Mouse (Mus musculus) right cerebral cortex, postnatal 10 days (tissue): ENCODE data around the gene Farp1.

ENCODE experiments used
- DNase-seq, 2 experiments: peaks; one replicate each; pipeline ENCODE4 v3.0.0; 2021; ENCODE audit warnings: low spot score in 2 of 2

The Farp1 gene

DNA sequence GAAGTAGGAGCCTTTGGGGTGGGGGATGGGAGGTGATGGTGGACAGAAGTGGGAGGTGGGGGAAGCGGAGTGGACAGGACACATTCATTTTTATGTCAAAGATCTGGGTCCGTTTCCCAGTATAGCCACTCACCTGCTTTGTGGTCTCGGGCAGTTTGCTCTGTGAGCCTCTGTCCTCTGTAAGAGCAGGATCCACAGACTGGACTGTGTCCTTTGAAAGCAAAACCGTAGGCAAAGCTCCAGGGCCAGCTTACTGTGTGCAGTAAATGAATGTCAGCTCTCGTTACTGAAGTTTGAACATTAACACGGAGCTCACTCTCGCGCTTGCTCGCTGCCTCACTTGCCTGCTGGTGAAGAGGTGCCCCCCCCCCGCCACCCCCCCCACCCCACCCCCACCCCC, 110.7 kb downstream of the Farp1 start:
- DNase-seq = peak in 1 of 2 experiments; percentile 52

DNA sequence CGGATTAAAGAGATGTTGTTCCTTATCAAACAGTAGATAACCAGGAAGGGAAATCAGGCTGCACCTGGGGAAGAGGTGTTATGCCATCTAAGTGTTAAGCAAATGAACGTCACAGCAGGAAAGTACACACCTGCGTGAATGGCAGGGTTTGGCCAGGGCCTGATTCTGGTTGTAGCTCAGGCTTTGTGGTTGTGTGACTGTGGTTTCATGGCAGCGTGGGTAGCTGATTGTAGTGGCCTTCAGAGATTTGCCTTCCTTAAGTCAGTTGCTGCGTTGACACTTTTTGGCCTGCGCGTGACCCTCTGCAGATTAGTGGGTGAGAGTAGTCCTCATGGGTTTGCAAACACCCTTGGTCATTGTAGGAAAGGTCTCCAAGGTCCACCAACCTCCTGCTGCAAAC, 111.2 kb downstream of the Farp1 start:
- no peak for DNase-seq

GRCm38 (mm10) chr14:121147026-121147425, 112.0 kb downstream of the Farp1 start:
- DNase-seq = no peak

DNA sequence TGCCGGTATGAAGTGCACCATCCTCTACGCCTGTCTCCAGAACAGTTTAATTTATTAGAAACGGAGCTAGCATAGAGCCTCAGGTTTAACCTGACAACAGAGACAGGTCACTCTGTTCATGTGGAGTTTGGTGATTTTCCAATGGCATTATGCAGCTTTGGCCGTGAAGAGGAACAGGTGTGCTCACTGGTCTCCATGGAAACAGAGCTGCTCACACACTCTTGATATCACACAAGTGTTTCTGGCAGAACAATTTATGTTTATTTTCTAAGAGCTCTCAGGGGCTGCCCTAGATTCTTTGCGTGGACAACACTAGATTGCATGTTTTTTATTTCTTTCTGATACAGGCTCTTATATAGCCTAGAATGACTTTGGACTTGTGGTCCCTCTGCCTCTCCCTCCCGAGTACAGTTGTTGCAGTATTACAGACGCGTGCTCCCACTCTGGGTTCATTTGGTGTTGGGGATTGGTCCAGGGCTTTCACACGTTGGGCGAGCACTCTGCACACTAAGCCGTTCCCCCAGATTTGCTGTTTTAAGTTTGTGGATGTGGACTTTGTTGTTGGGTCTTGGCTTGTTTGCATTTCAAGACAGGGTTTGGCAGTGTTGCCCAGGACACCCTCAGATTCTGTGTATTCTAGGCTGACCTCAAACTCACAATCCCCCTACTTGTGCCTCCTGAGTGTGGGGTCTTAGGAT, 113.2 kb downstream of the Farp1 start:
- DNase-seq = no peak

DNA sequence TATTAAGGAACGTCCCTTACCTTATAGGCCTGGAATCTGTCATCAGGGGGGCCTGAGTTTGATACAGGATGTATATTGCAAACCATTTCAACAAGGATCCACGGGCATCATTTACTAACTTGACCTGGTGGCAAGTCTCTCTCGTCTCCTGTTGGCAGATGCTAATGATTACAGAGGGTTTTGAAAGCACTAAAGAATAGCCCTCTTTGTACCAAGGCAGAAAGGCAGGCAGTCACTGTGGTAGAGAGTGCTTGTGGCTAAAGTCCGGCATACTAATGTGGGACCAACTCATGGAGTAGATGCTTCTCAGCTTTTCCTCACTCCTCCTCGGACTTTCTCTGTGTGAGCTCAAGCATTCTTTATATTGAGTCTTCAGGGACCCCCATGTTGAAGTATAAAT, 115.0 kb downstream of the Farp1 start:
- DNase-seq = no peak

GRCm38 (mm10) chr14:121151837-121152236, 116.8 kb downstream of the Farp1 start:
- no peak for DNase-seq

- no peak for DNase-seq
These were observed 117.8 kb downstream of the Farp1 start for GRCm38 (mm10) chr14:121152771-121153170.

GRCm38 (mm10) chr14:121153260-121153659, 118.3 kb downstream of the Farp1 start:
- DNase-seq = no peak

- DNase-seq = no peak
These were observed 120.2 kb downstream of the Farp1 start for GRCm38 (mm10) chr14:121155173-121155572.

DNA sequence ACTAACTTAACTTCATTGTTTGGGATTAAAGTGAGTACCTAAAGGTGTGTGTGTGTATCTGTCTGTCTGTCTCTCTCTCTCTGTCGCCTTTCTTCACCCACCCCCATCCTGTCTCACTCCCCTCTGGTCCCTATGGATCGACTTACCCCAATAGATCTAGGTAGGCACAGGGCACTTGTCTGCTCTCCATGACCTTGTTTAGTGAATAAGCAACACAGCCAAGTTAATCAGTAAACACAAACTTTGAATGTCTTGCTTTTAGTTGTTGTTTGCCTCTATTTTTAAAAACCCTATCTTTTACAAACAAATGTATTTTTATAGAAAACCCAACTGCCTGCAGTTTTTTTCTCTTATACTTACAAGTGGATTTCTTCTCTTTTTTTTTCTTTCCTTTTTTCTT, 123.6 kb downstream of the Farp1 start:
- DNase-seq = no peak

- DNase-seq = no peak
These were observed 127.8 kb downstream of the Farp1 start for GRCm38 (mm10) chr14:121162822-121163221.

DNA sequence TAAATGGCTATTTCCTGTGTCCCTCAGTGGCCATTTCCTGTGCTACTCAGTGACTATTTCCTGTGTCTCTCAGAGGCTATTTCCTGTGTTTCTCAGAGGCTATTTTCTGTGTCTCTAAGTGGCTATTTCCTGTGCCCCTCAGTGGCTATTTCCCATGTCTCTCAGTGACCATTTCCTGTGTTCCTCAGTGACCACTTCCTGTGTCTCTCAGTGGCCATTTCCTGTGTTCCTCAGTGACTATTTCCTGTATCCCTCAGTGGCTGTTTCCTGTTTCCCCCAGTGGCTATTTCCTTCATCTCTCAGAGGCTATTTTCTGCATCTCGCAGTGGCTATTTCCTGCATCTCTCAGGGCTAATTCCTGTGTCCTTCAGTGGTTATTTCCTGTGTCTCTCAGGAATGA, 129.9 kb downstream of the Farp1 start:
- DNase-seq = no peak

DNA sequence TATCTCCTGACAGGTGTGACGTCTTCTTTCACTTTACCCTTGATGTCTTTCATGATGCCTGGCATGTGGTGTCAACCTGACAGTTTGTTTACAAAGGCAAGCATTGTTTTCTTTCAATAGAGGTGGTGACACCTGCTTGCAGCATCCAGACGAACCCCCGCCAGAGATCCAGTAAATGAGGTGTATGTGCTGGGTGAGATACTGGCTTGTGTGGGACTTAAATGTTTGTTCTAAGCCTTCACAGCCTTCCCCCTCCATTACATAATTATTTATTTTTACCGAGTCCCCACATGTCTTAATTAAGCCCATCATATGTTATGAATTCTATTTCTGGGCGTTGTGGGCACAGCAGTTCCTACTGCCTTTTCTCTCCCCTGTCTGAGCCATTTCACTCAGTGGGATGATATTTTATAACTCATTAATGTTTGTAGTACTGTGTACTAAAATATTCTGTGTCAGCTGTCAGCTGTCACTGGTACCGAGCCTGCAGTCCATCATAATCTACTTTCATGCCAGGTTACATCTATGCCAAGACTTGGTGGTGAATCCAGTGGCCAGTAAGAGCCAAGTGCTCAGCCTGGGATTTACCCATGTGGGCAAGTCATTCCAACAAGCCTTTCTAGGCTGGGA, 130.5 kb downstream of the Farp1 start:
- peak in 1 of 2 experiments; percentile 47 for DNase-seq

GRCm38 (mm10) chr14:121166038-121166436, 131.0 kb downstream of the Farp1 start:
- no peak for DNase-seq

DNA sequence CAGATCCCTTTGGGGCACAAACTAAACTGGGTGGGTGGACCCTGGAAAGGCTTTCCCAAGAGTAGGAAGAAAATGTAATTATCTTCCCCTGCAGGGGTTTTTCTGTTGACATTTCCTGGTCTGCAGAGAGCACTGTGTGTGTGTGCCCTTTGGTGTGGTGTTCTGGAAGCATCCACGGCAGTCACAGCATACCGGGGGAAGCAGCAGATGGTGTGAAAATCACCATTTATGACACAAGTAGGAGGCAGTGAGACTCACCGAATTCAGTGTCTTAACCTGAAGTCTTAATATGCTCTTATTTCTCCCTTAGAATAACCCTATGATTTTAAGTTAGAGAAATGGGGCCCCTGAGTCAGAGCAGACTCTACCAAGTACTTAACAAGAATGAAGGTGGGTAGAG, 133.7 kb downstream of the Farp1 start:
- DNase-seq = no peak

GRCm38 (mm10) chr14:121170321-121170720, 135.3 kb downstream of the Farp1 start:
- no peak for DNase-seq

GRCm38 (mm10) chr14:121172065-121173036, 137.4 kb downstream of the Farp1 start:
- DNase-seq = peak; percentile 70 to 83

DNA sequence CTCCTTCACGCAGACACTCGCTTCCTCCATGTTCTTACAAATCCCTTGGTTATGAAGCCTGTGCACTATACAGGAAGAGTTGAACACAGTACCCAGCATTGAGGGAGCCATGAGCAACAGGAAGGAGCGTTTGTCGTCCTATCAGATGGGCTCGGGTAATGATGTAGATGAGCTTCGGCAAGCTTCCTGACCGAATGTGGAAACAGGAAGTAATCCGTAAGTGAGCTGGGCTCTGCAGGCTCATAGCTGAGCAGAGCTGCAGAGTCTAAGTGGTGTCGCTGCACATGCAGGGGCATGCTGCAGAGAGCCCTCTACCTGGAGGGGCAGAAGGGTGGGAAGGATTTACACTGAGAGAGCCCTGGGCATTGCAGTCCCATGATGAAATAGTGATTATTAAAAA, 140.4 kb downstream of the Farp1 start:
- no peak for DNase-seq

DNA sequence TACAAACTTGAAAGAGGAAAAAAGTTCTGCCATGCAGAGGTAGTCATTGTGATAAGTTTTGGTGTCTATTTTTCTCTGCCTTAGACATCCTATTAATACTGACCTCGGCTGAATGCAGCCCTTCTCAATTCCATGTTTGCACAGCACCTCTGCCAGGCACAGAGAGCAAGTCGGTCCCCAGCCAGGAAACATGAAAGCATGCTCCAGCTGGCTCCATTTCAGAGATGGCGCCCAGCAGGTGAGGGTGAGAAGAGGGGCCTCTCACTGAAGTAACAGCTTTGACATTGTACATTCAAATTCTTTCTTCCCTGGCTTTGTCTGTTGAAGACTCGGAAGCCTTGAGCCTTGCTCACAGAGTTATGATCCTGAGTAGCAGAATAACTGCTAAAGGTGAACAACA, 140.9 kb downstream of the Farp1 start:
- DNase-seq = no peak

DNA sequence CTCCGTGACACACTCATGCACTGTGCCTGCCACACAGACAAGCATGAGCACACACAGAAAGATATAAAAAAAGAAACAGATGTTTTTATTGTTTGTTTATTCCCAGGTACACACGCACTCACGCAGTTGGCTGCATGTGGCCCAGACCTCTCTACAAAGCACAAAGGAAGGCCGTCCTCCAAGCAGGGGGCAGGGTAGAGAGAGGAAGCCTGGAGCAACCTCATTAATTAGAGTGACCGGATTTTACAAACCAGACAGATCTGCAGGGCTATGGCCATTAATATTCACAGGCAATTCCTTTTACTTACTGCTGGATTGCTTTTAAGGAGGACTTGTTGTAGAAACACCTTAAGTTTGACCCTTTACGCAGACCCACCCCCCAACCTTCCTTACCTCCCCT, 142.9 kb downstream of the Farp1 start:
- DNase-seq = no peak

DNA sequence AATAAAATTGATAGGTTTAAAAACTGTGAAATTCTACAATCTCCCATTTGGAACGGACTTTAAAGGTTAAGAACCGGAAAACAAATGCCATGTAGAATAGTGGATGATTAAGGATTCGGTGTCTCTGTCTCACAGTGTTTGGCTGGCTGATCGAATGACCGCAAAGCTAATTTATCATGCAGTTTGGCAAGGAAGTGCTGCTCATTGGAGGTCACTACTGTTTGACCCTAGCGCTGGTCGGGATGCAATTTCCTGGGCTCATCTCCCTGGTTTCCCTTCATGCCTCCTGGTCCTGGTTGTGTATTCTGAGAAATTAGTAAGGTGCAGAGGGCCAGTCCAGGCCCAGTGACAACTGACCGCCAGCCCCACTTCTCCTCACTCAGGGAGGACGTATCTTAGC, 145.6 kb downstream of the Farp1 start:
- DNase-seq = no peak

GRCm38 (mm10) chr14:121181798-121182197, 146.8 kb downstream of the Farp1 start:
- no peak for DNase-seq
